ENCODE assay signal across 8 mouse cellular contexts in genomic region chr5:129941495-129942045, GRCm38 (mm10). TPM values are rescaled to one million over a fixed set of nuclear protein-coding genes. Genes with fewer than 3 reads are reported as not detected.
DNase-seq lines count a peak whose midpoint lies in the region; ATAC-seq and TF ChIP-seq lines count a peak whose summit lies in the region.

Gene Vkorc1l1, plus strand, starts transcription at chr5:129941970.

- H3K9me3 ChIP-seq in heart, embryonic 12.5 days (replicated peaks) = no peaks in the 10 kb centered on the region
- no peaks in the 10 kb centered on the region for H3K9me3 ChIP-seq in kidney, postnatal 0 days (replicated peaks; ENCODE audit: low read length)
- no peaks in the 10 kb centered on the region for H3K9me3 ChIP-seq in liver, embryonic 11.5 days (ENCODE audit: control insufficient read depth, low read length)
- H3K9me3 ChIP-seq in stomach, embryonic 14.5 days (ENCODE audit: control insufficient read depth, low read depth, low read length) = no peaks in the 10 kb centered on the region

- TF ChIP-seq CTCF in kidney, postnatal 0 days (IDR thresholded peaks at IDR 0.05; ENCODE audit: low read depth) = peak; percentile 6; the same call in 1 of the 2 replicates

- H3K9ac ChIP-seq in heart, embryonic 12.5 days = peak within 1 kb of the TSS; percentile 95
- H3K9ac ChIP-seq in kidney, postnatal 0 days (ENCODE audit: low read depth, low read length) = peak within 1 kb of the TSS; percentile 76
- peak within 1 kb of the TSS; percentile 84 for H3K9ac ChIP-seq in liver, embryonic 11.5 days (ENCODE audit: low read depth, low read length)
- peak within 1 kb of the TSS; percentile 77 for H3K9ac ChIP-seq in stomach, embryonic 14.5 days (replicated peaks; ENCODE audit: low read depth, low read length)

- peaks cover 9% of the 10 kb centered on the region for H3K36me3 ChIP-seq in heart, embryonic 12.5 days
- no peaks in the 10 kb centered on the region for H3K36me3 ChIP-seq in kidney, postnatal 0 days (ENCODE audit: insufficient read depth, low read length)
- H3K36me3 ChIP-seq in liver, embryonic 11.5 days (ENCODE audit: control insufficient read depth, insufficient read depth, low read length) = 0 out of 2 replicates have a peak, but pooled peaks cover 2% of the 10 kb centered on the region
- peaks cover 6% of the 10 kb centered on the region; the same call in 1 of the 2 replicates for H3K36me3 ChIP-seq in stomach, embryonic 14.5 days (ENCODE audit: control insufficient read depth, insufficient read depth, low read length)

- H3K27ac ChIP-seq in heart, embryonic 12.5 days (ENCODE audit: poor library complexity, severe bottlenecking) = peak within 1 kb of the TSS; percentile 58
- peak within 1 kb of the TSS; percentile 74 for H3K27ac ChIP-seq in kidney, postnatal 0 days
- peak within 1 kb of the TSS; percentile 77 for H3K27ac ChIP-seq in liver, embryonic 11.5 days (ENCODE audit: low read depth, low read length)
- H3K27ac ChIP-seq in stomach, embryonic 14.5 days (ENCODE audit: low read length) = peak within 1 kb of the TSS; percentile 39

- H3K4me1 ChIP-seq in heart, embryonic 12.5 days (replicated peaks) = no peaks in the 10 kb centered on the region; the same call in 1 of the 2 replicates
- H3K4me1 ChIP-seq in kidney, postnatal 0 days (replicated peaks; ENCODE audit: insufficient read depth, low read length) = no peaks in the 10 kb centered on the region; the same call in 1 of the 2 replicates
- peaks cover 6% of the 10 kb centered on the region for H3K4me1 ChIP-seq in liver, embryonic 11.5 days (replicated peaks; ENCODE audit: control insufficient read depth, insufficient read depth, low read length)
- 0 out of 2 replicates have a peak, but pooled peaks cover 4% of the 10 kb centered on the region for H3K4me1 ChIP-seq in stomach, embryonic 14.5 days (ENCODE audit: control insufficient read depth, insufficient read depth, low read length)

- WGBS in heart, embryonic 12.5 days = 1% methylated on average over 54 of the region's 59 CpGs
- WGBS in kidney, postnatal 0 days = 1% methylated on average over 52 of the region's 59 CpGs
- under 1% methylated on average over 58 of the region's 59 CpGs for WGBS in liver, embryonic 11.5 days
- WGBS in stomach, embryonic 14.5 days = under 1% methylated on average over 58 of the region's 59 CpGs

- peak within 1 kb of the TSS; percentile 81 for H3K4me2 ChIP-seq in heart, embryonic 12.5 days
- peak within 1 kb of the TSS; percentile 72 for H3K4me2 ChIP-seq in kidney, postnatal 0 days (ENCODE audit: low read length)
- H3K4me2 ChIP-seq in liver, embryonic 11.5 days = peak within 1 kb of the TSS; percentile 79
- H3K4me2 ChIP-seq in stomach, embryonic 14.5 days (replicated peaks; ENCODE audit: low read depth, low read length) = peak within 1 kb of the TSS; percentile 83

- ATAC-seq in erythroid progenitor cell, adult 5-6 weeks (replicated peaks; ENCODE audit: low FRiP score, poor library complexity, severe bottlenecking) = peak; percentile 85
- ATAC-seq in heart, embryonic 12.5 days (ENCODE audit: insufficient number of reproducible peaks, low FRiP score) = peak; percentile 97
- ATAC-seq in kidney, postnatal 0 days (replicated peaks; ENCODE audit: low FRiP score, low read depth) = peak; percentile 97
- ATAC-seq in liver, embryonic 11.5 days (replicated peaks; ENCODE audit: low FRiP score) = peak; percentile 96
- peak; percentile 99 for ATAC-seq in stomach, embryonic 14.5 days (ENCODE audit: insufficient number of reproducible peaks, insufficient read depth, low FRiP score, low read depth)

- H3K4me3 ChIP-seq in heart, embryonic 12.5 days = peak within 1 kb of the TSS; percentile 94
- H3K4me3 ChIP-seq in kidney, postnatal 0 days (replicated peaks; ENCODE audit: low read depth, low read length) = peak within 1 kb of the TSS; percentile 67
- H3K4me3 ChIP-seq in liver, embryonic 11.5 days (ENCODE audit: low read depth, low read length) = peak within 1 kb of the TSS; percentile 94
- peak within 1 kb of the TSS; percentile 79 for H3K4me3 ChIP-seq in stomach, embryonic 14.5 days (ENCODE audit: low read depth, low read length)

- H3K27me3 ChIP-seq in heart, embryonic 12.5 days (replicated peaks) = no peaks in the 10 kb centered on the region
- no peaks in the 10 kb centered on the region for H3K27me3 ChIP-seq in kidney, postnatal 0 days (ENCODE audit: insufficient read depth, low read length)
- no peaks in the 10 kb centered on the region for H3K27me3 ChIP-seq in liver, embryonic 11.5 days (replicated peaks; ENCODE audit: control insufficient read depth, insufficient read depth, low read length)
- no peaks in the 10 kb centered on the region for H3K27me3 ChIP-seq in stomach, embryonic 14.5 days (ENCODE audit: control insufficient read depth, insufficient read depth, low read length)

- peak; percentile 99 for DNase-seq in CD4-positive helper T cell, adult 2 months (ENCODE audit: low read depth, low spot score)
- DNase-seq in brain, embryonic 18.5 days (ENCODE audit: low read depth, low spot score) = peak; percentile 97
- peak; percentile 99 for DNase-seq in kidney, postnatal 0 days (ENCODE audit: low spot score)
- peak; percentile 99 for DNase-seq in liver, embryonic 11.5 days (ENCODE audit: low spot score)
- DNase-seq in naive thymus-derived CD4-positive, alpha-beta T cell, adult 2 months (ENCODE audit: low read depth) = peak; percentile 100

RNA-seq across cellular contexts. Expression of gene Vkorc1l1, which starts in this region (rescaled TPM):
- 54.4 and 69.6 TPM in 2 replicates for total RNA-seq in erythroid progenitor cell, adult 5-6 weeks (2015; ENCODE audit: low replicate concordance)
- 37.9 and 60.2 TPM in 2 replicates for total RNA-seq in erythroid progenitor cell, adult 5-6 weeks (2017; ENCODE audit: low replicate concordance)
- polyA plus RNA-seq in heart, embryonic 12.5 days (2016; fragmentation: Nextera tagmentation; extraction: Ambion mirVana) = 23.2 and 24.2 TPM in 2 replicates
- polyA plus RNA-seq in kidney, postnatal 0 days (2015; fragmentation: Nextera tagmentation; extraction: Ambion mirVana) = 19.4 and 20.7 TPM in 2 replicates
- 29.4 and 30.4 TPM in 2 replicates for polyA plus RNA-seq in liver, embryonic 11.5 days (2014; fragmentation: Nextera tagmentation; extraction: Ambion mirVana)
- polyA plus RNA-seq in stomach, embryonic 14.5 days (2014; fragmentation: Nextera tagmentation; extraction: Ambion mirVana) = 16.2 and 19.1 TPM in 2 replicates

Comparison
In these comparisons a context has a peak if more than half of its experiments do, and no peak if none do; other contexts are left out.
1. Peak in every context shown above with its lines: DNase-seq, ATAC-seq, H3K4me3 ChIP-seq and H3K27ac ChIP-seq.